Mouse (Mus musculus) CD4-positive naive resting alpha-beta T cell, adult 57 days (primary cell): ENCODE measurements around the gene Dpm3. TPM values are rescaled to one million over a fixed set of nuclear protein-coding genes. Genes with fewer than 3 reads are reported as not detected.

ENCODE experiments used
- total RNA-seq: library from RNA; stranded (reverse); gene quantifications from one replicate; pipeline ENCODE4 v1.2.4, GENCODE M21; 2023

The Dpm3 gene
- total RNA-seq, result 55.3 TPM

GRCm38 (mm10) chr3:89259076-89259475, at the start of gene Dpm3:
TSS of gene Dpm3 (plus strand) at chr3:89259358.

GRCm38 (mm10) chr3:89214681-89215411, 44.3 kb upstream of the Dpm3 start, which contains the start of gene Thbs3:
TSS of gene Thbs3 (plus strand) at chr3:89215180.

DNA sequence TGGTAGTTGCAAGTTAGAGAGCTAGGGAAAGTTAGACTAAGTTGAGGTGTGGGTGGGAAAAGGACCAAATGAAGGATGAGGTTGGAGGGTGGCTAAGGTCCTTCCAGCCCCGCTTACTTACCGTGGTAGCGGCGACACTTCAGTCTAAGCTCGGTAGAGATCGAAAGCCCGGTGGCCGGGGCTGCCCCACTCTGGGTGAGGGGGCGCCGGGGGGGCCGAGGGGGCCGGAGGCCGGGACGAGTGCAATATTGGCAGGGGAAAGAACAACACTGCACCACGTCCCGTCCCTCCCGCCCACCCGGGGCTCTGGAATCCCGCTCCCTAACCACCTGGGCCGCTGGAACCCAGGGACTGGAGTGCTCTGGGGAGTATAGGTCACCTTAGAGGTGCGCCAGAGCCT, 32.3 kb upstream of the Dpm3 start, which contains the start of gene Mtx1:
TSS of gene Mtx1 (minus strand) at position 189 of the 400 bp plus-strand sequence.

GRCm38 (mm10) chr3:89228836-89229235, 30.3 kb upstream of the Dpm3 start, which contains the start of gene Muc1:
TSS of gene Muc1 (plus strand) at chr3:89229057.

GRCm38 (mm10) chr3:89245688-89246171, 13.4 kb upstream of the Dpm3 start, which contains the start of gene Krtcap2:
TSS of gene Krtcap2 (plus strand) at chr3:89245966.

DNA sequence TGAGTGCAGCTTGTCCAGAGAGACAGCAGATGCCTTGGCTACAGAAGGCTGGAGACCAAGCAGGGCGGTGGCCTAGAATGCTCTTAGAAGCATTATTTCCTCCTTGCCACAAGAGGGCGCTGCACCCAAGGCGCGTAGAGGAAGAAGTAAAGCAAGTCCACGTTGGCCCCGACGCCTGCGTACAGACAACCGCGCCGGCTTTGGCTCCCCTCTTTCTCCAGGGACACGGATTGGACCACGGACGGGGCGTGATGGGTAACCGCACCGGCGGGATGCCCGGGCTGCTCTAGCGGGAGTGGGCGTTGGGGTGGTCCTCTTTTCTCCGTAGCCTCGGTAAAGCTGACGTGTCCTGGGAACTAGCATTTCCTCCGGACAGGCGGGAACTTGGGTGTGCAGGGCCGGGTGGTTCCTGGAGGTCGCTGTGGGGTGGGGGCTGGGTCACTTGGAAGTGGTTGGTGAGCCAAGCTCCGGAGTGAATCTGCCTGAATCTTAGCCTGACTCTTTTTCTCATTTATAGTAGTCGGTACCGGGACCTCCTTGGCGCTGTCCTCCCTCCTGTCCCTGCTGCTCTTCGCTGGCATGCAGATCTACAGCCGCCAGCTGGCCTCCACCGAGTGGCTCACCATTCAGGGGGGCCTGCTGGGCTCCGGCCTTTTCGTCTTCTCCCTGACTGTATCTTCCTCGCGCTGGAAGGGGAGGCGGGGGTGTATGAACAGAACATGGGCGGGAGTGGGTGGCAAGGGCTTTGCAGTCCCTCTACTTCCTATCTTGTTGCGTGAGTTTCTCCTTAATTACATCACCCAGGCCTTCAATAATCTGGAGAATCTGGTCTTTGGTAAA, 12.7 kb upstream of the Dpm3 start, which contains the start of gene Trim46:
TSS of gene Trim46 (minus strand) at position 49 of the 840 bp plus-strand sequence.

GRCm38 (mm10) chr3:89270051-89270755, 11.0 kb downstream of the Dpm3 start, which contains the start of gene Slc50a1:
TSS of gene Slc50a1 (minus strand) at chr3:89270570.

DNA sequence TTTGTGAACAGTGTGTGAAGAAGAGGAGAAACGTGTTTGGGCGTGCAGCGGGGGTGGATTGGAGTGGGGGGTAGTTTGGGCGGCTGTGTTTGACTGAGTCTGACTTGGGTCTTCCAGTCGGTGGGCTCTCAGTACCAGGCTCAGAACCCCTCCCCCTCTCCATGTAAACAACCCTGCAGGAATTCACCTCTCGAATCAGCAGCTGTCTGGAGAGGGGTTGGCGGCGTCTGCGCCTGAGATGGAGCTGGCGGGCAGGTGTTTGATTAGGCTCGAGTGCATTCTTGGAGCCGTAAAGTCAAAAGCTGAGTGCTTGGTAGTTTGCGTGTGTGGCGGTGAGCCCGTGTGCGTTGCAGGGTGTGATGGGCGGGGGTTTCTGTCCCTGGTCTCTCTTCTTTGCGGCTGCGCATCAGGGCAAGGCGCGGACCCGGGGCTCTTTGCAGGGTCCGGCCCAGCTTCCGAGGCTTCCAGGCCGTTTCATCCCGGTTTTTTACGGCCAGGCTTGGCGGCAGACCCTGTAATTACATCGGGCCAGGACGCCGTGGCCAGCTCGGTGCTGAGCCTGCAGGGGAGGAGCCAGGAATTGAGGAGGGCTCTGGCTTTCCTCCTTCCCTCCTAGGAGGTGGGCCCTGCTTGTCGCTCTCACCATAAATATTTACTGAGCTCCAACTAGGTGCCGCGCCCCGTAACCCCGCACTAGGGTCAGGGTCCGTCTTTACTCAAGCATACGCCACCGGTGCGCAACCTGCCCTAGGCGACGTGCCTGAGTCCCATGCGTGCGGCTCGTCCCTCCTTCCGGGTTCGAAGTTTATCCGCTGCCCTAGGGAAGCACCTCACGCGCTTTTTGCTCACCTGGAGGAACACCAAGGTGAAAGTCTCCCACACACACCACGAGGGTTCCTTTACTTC, 21.7 kb downstream of the Dpm3 start, which contains the start of gene Efna1:
TSS of gene Efna1 (minus strand) at position 537 of the 906 bp plus-strand sequence.

Other genes starting within 250 kb of the Dpm3 start
- 67.5 TPM for gene Rusc1, start 166.0 kb upstream of the Dpm3 start, total RNA-seq
- gene Gm43738, start 158.3 kb upstream of the Dpm3 start, total RNA-seq, result not detected
- 36.2 TPM for gene Fdps, start 157.4 kb upstream of the Dpm3 start, total RNA-seq
- gene Pklr, start 123.2 kb upstream of the Dpm3 start, total RNA-seq, result not detected
- gene Hcn3, start 99.2 kb upstream of the Dpm3 start, total RNA-seq, result 6.1 TPM
- 132 TPM for gene Clk2, start 94.6 kb upstream of the Dpm3 start, total RNA-seq
- gene Scamp3, start 81.9 kb upstream of the Dpm3 start, total RNA-seq, result 156 TPM
- gene Fam189b, start 76.2 kb upstream of the Dpm3 start, total RNA-seq, result 129 TPM
- 61.2 TPM for gene Gba, start 56.4 kb upstream of the Dpm3 start, total RNA-seq
- gene Thbs3, start 44.2 kb upstream of the Dpm3 start, total RNA-seq, result 12.1 TPM
- 205 TPM for gene Mtx1, start 32.3 kb upstream of the Dpm3 start, total RNA-seq
- 0.50 TPM for gene Muc1, start 30.3 kb upstream of the Dpm3 start, total RNA-seq
- 94.5 TPM for gene Krtcap2, start 13.4 kb upstream of the Dpm3 start, total RNA-seq
- 2.0 TPM for gene Trim46, start 13.0 kb upstream of the Dpm3 start, total RNA-seq
- 113 TPM for gene Slc50a1, start 11.2 kb downstream of the Dpm3 start, total RNA-seq
- gene Efna1, start 21.8 kb downstream of the Dpm3 start, total RNA-seq, result 0.41 TPM
- not detected for gene Efna3, start 63.6 kb downstream of the Dpm3 start, total RNA-seq
- gene Efna4, start 78.7 kb downstream of the Dpm3 start, total RNA-seq, result not detected
- 19.3 TPM for gene Adam15, start 90.6 kb downstream of the Dpm3 start, total RNA-seq
- gene Dcst2, start 102.6 kb downstream of the Dpm3 start, total RNA-seq, result 0.24 TPM
- not detected for gene Dcst1, start 105.9 kb downstream of the Dpm3 start, total RNA-seq
- 111 TPM for gene Zbtb7b, start 135.4 kb downstream of the Dpm3 start, total RNA-seq
- gene Lenep, start 143.4 kb downstream of the Dpm3 start, total RNA-seq, result not detected
- 29.4 TPM for gene Flad1, start 152.5 kb downstream of the Dpm3 start, total RNA-seq
- 2.8 TPM for gene Cks1b, start 159.0 kb downstream of the Dpm3 start, total RNA-seq
- 96.2 TPM for gene Shc1, start 159.1 kb downstream of the Dpm3 start, total RNA-seq
- 54.1 TPM for gene Pygo2, start 170.9 kb downstream of the Dpm3 start, total RNA-seq
- 115 TPM for gene Pbxip1, start 177.3 kb downstream of the Dpm3 start, total RNA-seq
- 8.2 TPM for gene Pmvk, start 195.2 kb downstream of the Dpm3 start, total RNA-seq